Mouse (Mus musculus) embryonic facial prominence, embryonic 14.5 days (tissue): ENCODE data around the gene Atp1a4. TPM values are rescaled to one million over a fixed set of nuclear protein-coding genes. Genes with fewer than 3 reads are reported as not detected.
A peak's percentile ranks its signal among the peaks of the same experiment; 100 is the strongest.
"Not testable (repeated sequence)": the region's sequence is repeated elsewhere in the genome, so short reads cannot be mapped to it uniquely, and the experiment has no call there.

Experiments
- ATAC-seq: fragments of 200-750 bp; cut with Nextera tagmentation; 2 replicates; pipeline ENCODE4 v1.8.0; 2017; ENCODE audit warnings: low read depth, moderate number of reproducible peaks, moderate TSS enrichment
- DNase-seq: peaks from one replicate; pipeline ENCODE4 v3.0.0-alpha.2; 2015; ENCODE audit warnings: low spot score
- H3K27ac ChIP-seq: fragments of 300-500 bp; sonication (generic); replicated peaks from 2 replicates; pipeline ENCODE4 v1.5.1; 2014; ENCODE audit warnings: low read depth, mild to moderate bottlenecking, low read length, moderate library complexity
- H3K27me3 ChIP-seq: fragments of 300-500 bp; sonication (generic); replicated peaks from 2 replicates; pipeline ENCODE4 v1.6.1; 2014; ENCODE audit warnings: low read length; ENCODE audit not compliant: control insufficient read depth, insufficient read depth
- H3K36me3 ChIP-seq: fragments of 300-500 bp; sonication (generic); 2 replicates; pipeline ENCODE4 v1.6.1; 2014; ENCODE audit warnings: low read length, mixed read lengths; ENCODE audit not compliant: control insufficient read depth, insufficient read depth
- H3K4me1 ChIP-seq: fragments of 300-500 bp; sonication (generic); 2 replicates; pipeline ENCODE4 v1.6.1; 2014; ENCODE audit warnings: antibody characterized with exemption, low read length; ENCODE audit not compliant: control insufficient read depth, insufficient read depth
- H3K4me2 ChIP-seq: fragments of 300-500 bp; sonication (generic); 2 replicates; pipeline ENCODE4 v1.6.1; 2014; ENCODE audit warnings: low read depth, mild to moderate bottlenecking, low read length, moderate library complexity, mixed read lengths
- H3K4me3 ChIP-seq: fragments of 300-500 bp; sonication (generic); 2 replicates; pipeline ENCODE4 v1.5.1; 2014; ENCODE audit warnings: low read depth, mild to moderate bottlenecking, low read length
- H3K9ac ChIP-seq: fragments of 300-500 bp; sonication (generic); 2 replicates; pipeline ENCODE4 v1.6.1; 2014; ENCODE audit warnings: low read depth, mild to moderate bottlenecking, low read length, moderate library complexity, mixed read lengths
- H3K9me3 ChIP-seq: fragments of 300-500 bp; sonication (generic); 2 replicates; pipeline ENCODE4 v1.6.1; 2016; ENCODE audit warnings: low read length; ENCODE audit not compliant: control insufficient read depth
- WGBS: fragments of 180-500 bp; shearing (Covaris S2); extraction: QIAGEN DNeasy Blood & Tissue Kit; methylation state at CpG from one replicate; pipeline ENCODE4 v1.1.7; 2014; 5-methylcytosine and 5-hydroxymethylcytosine counted together
- polyA plus RNA-seq: library from polyadenylated mRNA; unstranded; fragments of >200 nt; fragmentation: Nextera tagmentation; extraction: Ambion mirVana; gene quantifications from 2 replicates; pipeline ENCODE4 v1.2.1, GENCODE M21; 2014

The Atp1a4 gene
- polyA plus RNA-seq, 1 experiment from 2014 or later, result not detected

GRCm38 (mm10) chr1:172244645-172245044 is 13.6 kb downstream of the Atp1a4 start:
- not testable (repeated sequence) for H3K9ac ChIP-seq, H3K36me3 ChIP-seq, H3K9me3 ChIP-seq, H3K4me1 ChIP-seq, H3K27ac ChIP-seq, ATAC-seq, DNase-seq, H3K4me3 ChIP-seq
- 41% methylated on average over 23 of the region's 23 CpGs for WGBS
- Histone ChIP-seq H3K27me3 (peaks cover 12% of the 10 kb centered on the region), H3K4me2 (peak overlapping the region; percentile 24; the same call in 1 of the 2 replicates)

- Histone ChIP-seq H3K27ac (no peak overlapping the region), H3K9me3 (no peaks in the 10 kb centered on the region), H3K4me3 (no peak overlapping the region), H3K4me2 (peak overlapping the region; percentile 24), H3K9ac (0 out of 2 replicates have a peak overlapping the region, but pooled peaks have one; percentile 19), H3K27me3 (peaks cover 12% of the 10 kb centered on the region), H3K36me3 (no peaks in the 10 kb centered on the region), H3K4me1 (peaks cover 5% of the 10 kb centered on the region; the same call in 1 of the 2 replicates)
- no peak for ATAC-seq
- WGBS, result 30% methylated on average over 16 of the region's 16 CpGs
- no peak for DNase-seq
These were observed 14.5 kb downstream of the Atp1a4 start for GRCm38 (mm10) chr1:172243547-172244205.

- no peaks in the 10 kb centered on the region for H3K36me3 ChIP-seq
- no peak overlapping the region for H3K4me2 ChIP-seq
- peaks cover 5% of the 10 kb centered on the region; the same call in 1 of the 2 replicates for H3K4me1 ChIP-seq
- WGBS, result 35% methylated on average over 2 of the region's 2 CpGs
- no peaks in the 10 kb centered on the region for H3K9me3 ChIP-seq
- H3K9ac ChIP-seq, result no peak overlapping the region
- peak; percentile 87 for ATAC-seq
- no peak overlapping the region for H3K27ac ChIP-seq
- H3K4me3 ChIP-seq, result no peak overlapping the region
- H3K27me3 ChIP-seq, result peaks cover 12% of the 10 kb centered on the region
- peak; percentile 84 for DNase-seq
These were observed 15.8 kb downstream of the Atp1a4 start for GRCm38 (mm10) chr1:172242401-172242800.

- Histone ChIP-seq H3K9ac (no peak overlapping the region), H3K27ac (no peak overlapping the region), H3K36me3 (no peaks in the 10 kb centered on the region), H3K4me2 (no peak overlapping the region), H3K4me1 (peaks cover 5% of the 10 kb centered on the region; the same call in 1 of the 2 replicates), H3K27me3 (peaks cover 12% of the 10 kb centered on the region), H3K9me3 (no peaks in the 10 kb centered on the region), H3K4me3 (no peak overlapping the region)
- whole genome bisulfite sequencing, result 63% methylated on average over 6 of the region's 6 CpGs
- ATAC-seq (no peak), DNase-seq (no peak)
These were observed 17.1 kb downstream of the Atp1a4 start for GRCm38 (mm10) chr1:172240945-172241708.

GRCm38 (mm10) chr1:172229215-172229614 is 29.0 kb downstream of the Atp1a4 start:
- Histone ChIP-seq H3K36me3 (no peaks in the 10 kb centered on the region), H3K4me2 (no peak overlapping the region), H3K27me3 (no peaks in the 10 kb centered on the region), H3K9ac (no peak overlapping the region), H3K4me1 (no peaks in the 10 kb centered on the region), H3K4me3 (no peak overlapping the region), H3K27ac (no peak overlapping the region), H3K9me3 (no peaks in the 10 kb centered on the region)
- WGBS, result 67% methylated on average over 1 of the region's 1 CpGs
- DNase-seq (no peak), ATAC-seq (no peak)

- Histone ChIP-seq H3K27ac (no peak overlapping the region), H3K27me3 (no peaks in the 10 kb centered on the region), H3K4me1 (no peaks in the 10 kb centered on the region), H3K9me3 (no peaks in the 10 kb centered on the region), H3K4me3 (no peak overlapping the region), H3K36me3 (no peaks in the 10 kb centered on the region), H3K4me2 (no peak overlapping the region), H3K9ac (no peak overlapping the region)
- DNase-seq (no peak), ATAC-seq (no peak)
- 78% methylated on average over 2 of the region's 2 CpGs for WGBS
These were observed 30.0 kb downstream of the Atp1a4 start for GRCm38 (mm10) chr1:172228209-172228608.

GRCm38 (mm10) chr1:172221297-172222063 is 36.7 kb downstream of the Atp1a4 start:
- Histone ChIP-seq H3K36me3 (no peaks in the 10 kb centered on the region), H3K4me2 (peak overlapping the region; percentile 21), H3K4me1 (peaks cover 38% of the 10 kb centered on the region), H3K9me3 (no peaks in the 10 kb centered on the region), H3K4me3 (no peak overlapping the region), H3K27me3 (no peaks in the 10 kb centered on the region), H3K27ac (peak overlapping the region; percentile 92), H3K9ac (peak overlapping the region; percentile 41)
- WGBS, result 23% methylated on average over 11 of the region's 11 CpGs
- DNase-seq (peak; percentile 86), ATAC-seq (peak; percentile 77)

- Histone ChIP-seq H3K27ac (peak overlapping the region; percentile 92), H3K4me3 (no peak overlapping the region), H3K4me1 (peaks cover 38% of the 10 kb centered on the region), H3K9ac (no peak overlapping the region), H3K9me3 (no peaks in the 10 kb centered on the region), H3K4me2 (no peak overlapping the region), H3K27me3 (no peaks in the 10 kb centered on the region), H3K36me3 (no peaks in the 10 kb centered on the region)
- ATAC-seq, result peak; percentile 39; the same call in 1 of the 2 replicates
- 21% methylated on average over 10 of the region's 10 CpGs for WGBS
- peak; percentile 94 for DNase-seq
These were observed 37.8 kb downstream of the Atp1a4 start for GRCm38 (mm10) chr1:172220414-172220813.
